Mouse (Mus musculus): ENCODE results near the gene Sema4g. TPM values are rescaled to one million over a fixed set of nuclear protein-coding genes. Genes with fewer than 3 reads are reported as not detected.

Gene Sema4g
- polyA plus RNA-seq (2021; fragmentation: Nextera tagmentation), result 1.3 and 2.4 TPM in 2 replicates
- long read RNA-seq, experiment 1, partial matches to known transcripts, result 0 of 1 reads
- long read RNA-seq, experiment 1, other reads (novel, unspliced or antisense), result 1 of 1 reads
- long read RNA-seq, experiment 2, partial matches to known transcripts, result 0 of 2 reads
- long read RNA-seq, experiment 2, other reads (novel, unspliced or antisense), result 2 of 2 reads

DNA sequence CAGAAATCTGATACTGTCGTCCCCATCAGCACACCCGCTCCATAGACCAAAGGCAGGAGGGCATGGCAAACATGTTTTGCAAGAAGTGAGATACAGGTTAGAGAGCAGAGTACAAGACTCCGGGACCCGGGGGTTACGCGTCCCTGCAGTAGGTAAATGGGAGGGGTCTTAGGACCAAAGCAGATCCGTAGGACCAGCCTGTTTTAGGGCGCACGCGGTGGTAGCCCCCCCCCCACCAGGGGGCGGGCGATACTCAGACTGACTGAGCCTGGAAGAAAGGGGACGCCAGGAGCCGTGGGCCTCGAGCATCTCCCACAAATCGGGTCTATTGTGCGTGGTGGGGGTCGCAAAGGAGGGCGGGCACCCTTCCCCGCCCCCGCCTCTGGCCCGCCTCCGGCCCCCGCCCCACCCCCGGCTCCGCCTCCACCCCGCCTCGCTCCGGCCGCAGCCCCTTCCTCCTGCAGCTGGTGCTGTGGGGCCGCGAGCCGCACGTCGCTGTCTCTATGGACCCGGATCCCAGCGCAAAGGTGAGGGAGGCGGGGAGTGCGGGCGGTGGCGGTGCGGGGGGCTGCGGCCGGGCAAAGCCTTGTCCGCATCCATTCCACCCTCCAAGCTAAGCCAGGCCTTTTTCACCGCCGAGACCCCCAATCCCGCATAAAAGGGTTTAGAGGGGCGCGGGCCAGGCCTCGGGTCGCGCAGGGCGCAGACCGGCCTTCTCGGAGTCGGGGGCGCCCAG, at the start of gene Sema4g:
Sema4g (plus strand) TSS at position 271 of the 736 bp plus-strand sequence.

DNA sequence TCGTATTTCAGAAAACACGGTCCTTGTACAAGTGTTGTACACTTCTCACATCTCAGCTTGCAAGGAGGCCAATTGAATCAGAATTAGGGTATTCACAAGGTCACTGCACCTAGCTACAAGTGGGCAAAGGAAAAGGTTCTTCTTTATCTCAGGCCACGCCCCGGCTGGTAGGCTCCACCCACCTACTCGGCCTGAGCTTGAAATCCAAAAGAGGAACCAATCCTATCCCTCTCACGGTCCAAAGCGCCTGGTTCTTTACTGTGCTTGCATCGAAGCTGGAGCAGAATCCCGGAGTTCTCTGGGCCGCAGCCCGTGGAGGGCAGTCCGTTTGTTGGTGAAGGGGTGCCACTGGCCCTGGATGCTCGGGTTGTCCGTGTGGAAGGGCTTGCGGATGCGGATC, 16.5 kb downstream of the Sema4g start, which contains the start of gene Twnk:
Twnk (plus strand) TSS at position 220 of the 400 bp plus-strand sequence.

DNA sequence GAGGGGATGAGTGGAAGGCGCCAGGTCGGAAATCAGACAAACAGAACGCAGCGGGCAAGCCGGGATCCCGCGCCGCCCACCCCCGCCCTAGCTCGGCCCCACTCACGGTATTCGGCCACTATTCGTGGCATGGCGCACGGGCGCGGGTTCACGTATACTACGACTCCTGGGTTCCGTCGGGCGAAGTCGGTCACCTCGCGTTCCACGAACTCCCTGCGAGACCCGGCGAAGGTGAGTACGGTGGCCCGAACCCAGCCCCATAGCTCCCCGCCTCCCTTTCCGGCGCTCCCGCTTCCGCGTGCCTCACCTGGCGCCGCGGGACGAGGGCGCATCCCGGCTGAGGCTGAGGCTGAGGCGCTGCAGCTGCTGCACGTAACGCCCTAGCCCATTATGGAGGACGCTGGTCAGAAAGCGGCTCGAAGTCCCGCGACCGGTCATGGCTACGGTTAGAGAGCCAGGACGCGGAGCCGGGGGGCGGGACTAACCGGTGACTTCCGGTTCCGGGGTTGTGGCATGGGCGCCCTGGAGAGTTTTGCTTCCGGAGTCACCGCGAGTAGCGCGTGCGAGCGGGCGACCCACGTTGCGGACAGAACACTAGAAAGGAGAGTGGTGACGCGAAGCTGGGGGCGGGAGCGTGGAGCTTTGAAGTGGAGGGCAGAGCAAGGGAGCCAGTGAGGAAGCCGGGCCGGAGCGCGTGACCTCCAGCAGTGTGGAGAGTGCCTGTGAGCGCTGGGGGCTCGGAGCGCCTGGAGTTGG, 17.2 kb downstream of the Sema4g start, which contains the start of gene Mrpl43:
Mrpl43 (minus strand) TSS at position 486 of the 756 bp plus-strand sequence.

DNA sequence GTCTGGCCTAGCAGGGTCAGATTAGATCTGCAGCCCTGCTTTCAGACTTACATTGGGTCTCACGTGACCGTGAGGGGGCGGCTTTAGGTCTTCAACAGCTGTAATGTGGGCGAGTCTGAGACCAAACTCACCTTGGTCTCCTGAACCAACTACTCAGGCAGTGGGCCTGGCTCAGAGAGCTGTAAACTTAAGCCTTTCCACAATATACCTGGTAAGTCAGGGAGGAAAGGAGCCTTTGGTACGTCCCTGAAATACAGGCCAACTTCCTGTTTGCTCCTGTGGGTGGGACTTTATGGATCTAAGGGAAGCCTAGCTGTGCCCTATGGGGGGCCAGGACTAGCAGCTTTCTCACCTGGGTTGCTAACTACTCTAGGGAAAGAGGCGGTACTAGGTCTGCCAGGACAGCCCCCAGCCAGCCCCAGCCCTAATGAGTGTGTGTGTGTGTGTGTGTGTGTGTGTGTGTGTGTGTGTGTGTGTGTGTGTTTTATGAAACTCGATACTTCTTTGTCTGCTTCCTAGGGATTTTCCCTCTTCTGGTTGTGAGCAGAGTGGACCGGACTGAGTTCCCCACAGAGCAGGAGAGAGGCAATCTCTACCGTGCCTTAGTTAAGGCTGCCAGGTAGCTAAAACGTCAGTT, 25.6 kb downstream of the Sema4g start, which contains the start of gene Lzts2:
Lzts2 (plus strand) TSS at position 80 of the 637 bp plus-strand sequence.

DNA sequence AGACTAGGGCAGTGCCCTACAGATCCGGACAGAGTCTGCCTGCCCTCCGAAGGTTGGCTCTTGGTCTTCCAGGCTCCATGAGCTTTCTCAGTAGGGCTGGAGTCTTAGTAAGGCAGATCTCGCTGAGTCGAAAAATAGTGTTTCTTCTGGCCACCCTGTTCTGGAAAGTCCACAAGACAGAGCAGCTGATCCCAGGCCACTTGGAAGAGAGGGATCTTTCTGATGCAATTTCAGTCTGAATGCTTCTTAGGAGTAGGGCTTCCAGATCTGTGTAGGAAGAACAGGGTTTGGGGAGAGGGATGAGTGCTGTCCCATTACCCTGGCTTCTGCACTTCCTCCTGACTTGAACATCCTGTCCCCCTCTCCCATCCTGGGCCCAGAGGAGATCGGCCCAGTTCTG, 56.8 kb downstream of the Sema4g start, which contains the start of gene Pdzd7:
Pdzd7 (minus strand) TSS at position 67 of the 400 bp plus-strand sequence.

DNA sequence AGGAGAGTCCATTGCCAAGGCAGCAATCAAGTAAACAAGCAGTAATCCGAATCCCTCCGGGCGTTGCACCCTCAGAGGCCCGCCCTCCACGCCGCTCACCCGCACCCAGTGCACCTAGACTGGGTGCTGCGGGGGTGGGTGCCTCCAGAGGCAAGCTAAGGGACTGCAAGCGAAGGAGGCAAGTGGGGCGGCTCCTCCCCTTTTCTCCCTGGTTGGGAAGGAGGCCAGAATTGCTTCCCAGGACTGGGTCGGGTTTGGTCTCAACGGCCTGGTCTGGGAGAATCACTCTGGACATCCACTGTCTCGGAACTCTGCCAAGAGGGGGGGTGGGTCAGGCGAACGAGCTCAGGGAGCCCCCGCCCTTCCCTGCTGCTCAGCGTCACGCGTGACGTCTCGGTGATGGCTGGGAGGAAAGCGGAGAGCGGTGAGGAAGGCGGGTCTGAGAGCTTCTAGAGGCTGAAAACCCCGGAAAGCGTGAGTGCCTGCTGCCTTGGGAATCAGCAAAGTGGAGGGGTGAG, 58.6 kb downstream of the Sema4g start, which contains the start of gene Sfxn3:
Sfxn3 (plus strand) TSS at position 87 of the 518 bp plus-strand sequence.

Other genes starting within 250 kb of the Sema4g start
- gene Pax2, start 233.1 kb upstream of the Sema4g start, polyA plus RNA-seq (2021; fragmentation: Nextera tagmentation), result 0.06 and 0.16 TPM in 2 replicates
- 5.7 and 7.7 TPM in 2 replicates for gene Slf2, start 58.0 kb upstream of the Sema4g start, polyA plus RNA-seq (2021; fragmentation: Nextera tagmentation)
- 7.2 and 8.9 TPM in 2 replicates for gene Twnk, start 16.6 kb downstream of the Sema4g start, polyA plus RNA-seq (2021; fragmentation: Nextera tagmentation)
- 91.6 and 91.7 TPM in 2 replicates for gene Mrpl43, start 17.3 kb downstream of the Sema4g start, polyA plus RNA-seq (2021; fragmentation: Nextera tagmentation)
- 12.8 and 21.9 TPM in 2 replicates for gene Lzts2, start 25.3 kb downstream of the Sema4g start, polyA plus RNA-seq (2021; fragmentation: Nextera tagmentation)
- gene Pdzd7, start 56.6 kb downstream of the Sema4g start, polyA plus RNA-seq (2021; fragmentation: Nextera tagmentation), result 0.33 and 1.2 TPM in 2 replicates
- 67.6 and 69.9 TPM in 2 replicates for gene Sfxn3, start 58.4 kb downstream of the Sema4g start, polyA plus RNA-seq (2021; fragmentation: Nextera tagmentation)
- gene Kazald1, start 86.1 kb downstream of the Sema4g start, polyA plus RNA-seq (2021; fragmentation: Nextera tagmentation), result 26.8 and 26.9 TPM in 2 replicates
- not detected in 2 replicates for gene Tlx1, start 161.6 kb downstream of the Sema4g start, polyA plus RNA-seq (2021; fragmentation: Nextera tagmentation)
- gene Lbx1, start 246.7 kb downstream of the Sema4g start, polyA plus RNA-seq (2021; fragmentation: Nextera tagmentation), result not detected in 2 replicates